Mouse (Mus musculus): Measurements from ENCODE around the gene Slc16a7.

The Slc16a7 gene

DNA sequence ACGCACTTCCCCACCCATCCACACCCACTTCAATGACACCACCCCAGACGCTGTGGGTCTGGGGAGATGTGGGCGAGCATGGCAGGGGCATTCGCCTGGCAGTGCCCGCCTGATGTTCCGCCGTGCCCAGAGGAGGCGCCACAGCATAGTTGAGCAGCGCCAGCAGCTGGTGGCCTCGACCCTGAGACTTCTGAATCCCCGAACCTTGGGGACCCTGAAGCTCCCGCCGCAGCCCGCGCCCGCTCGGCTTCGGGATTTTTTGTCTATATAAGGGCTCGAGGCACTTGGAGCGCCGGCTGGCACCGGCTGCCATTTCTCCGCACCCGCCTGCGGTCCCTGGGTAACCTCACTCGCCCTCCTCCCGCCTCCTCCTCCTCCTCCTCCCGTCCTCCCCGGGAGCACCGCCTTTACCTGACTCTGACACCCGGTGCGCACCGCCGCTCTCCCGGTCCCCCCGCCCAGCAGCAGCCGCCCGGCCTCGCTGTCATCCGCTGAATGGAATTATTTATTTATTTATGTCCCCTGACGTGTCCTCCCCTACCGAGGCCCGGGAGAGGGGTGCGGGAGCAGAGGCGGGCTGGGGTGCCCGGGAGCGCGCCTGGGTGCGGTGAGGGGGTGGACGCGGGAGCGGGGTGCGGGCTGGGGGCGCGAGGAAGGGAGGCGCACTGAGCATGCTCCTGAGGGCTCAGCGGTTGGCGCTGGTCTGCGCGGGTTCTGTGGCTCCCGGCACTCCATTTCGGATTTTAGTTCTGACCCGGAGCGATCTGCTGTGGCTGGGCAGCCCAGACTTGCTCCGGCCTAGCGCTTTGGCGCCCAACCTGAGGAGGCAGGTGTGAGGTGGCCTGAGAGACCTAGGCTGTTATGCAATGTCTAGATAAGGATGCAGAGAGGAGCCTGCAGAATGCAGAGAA is at the start of gene Slc16a7:
Slc16a7 (minus strand) TSS at position 590 of the 911 bp plus-strand sequence.
- DNase-seq (ENCODE audit: low spot score): peak; percentile 67

DNA sequence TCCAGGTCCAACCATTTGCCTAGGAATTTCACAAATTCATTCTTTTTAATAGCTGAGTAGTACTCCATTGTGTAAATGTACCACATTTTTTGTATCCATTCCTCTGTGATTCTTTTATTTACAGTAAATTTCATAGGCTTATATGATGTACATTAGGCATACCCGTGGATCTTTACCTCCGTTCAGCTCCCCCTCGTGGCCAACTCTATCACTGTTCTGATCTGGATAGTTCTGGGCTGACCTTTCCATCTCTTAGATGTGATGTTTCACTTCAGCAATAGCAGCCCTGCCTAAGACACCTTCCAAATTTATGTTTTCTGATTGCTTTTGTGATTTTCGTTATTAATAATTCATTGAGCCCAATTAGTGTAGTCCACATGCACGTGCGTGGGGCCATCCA is 29.5 kb upstream of the Slc16a7 start:
- no peak for DNase-seq (ENCODE audit: low spot score)

DNA sequence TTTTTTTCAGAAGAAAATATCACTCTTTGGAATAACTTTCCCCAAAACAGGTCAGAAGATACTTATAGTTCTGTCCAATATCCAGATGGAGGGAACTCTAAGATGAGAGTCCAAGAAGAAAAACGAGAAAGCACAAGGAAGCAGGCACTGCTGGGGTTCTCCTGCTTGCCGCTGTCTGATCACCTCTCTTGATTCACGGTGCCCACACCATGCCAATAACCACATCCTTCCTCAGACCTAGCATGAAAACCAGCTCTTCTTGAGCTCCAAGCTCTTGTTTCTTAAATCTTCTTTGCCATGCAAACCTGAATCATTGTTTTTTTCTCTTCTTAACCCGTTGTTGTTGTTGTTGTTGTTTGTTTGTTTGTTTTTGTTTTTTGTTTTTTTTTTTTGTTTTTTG is 10.5 kb upstream of the Slc16a7 start:
- DNase-seq (ENCODE audit: low spot score): no peak

DNA sequence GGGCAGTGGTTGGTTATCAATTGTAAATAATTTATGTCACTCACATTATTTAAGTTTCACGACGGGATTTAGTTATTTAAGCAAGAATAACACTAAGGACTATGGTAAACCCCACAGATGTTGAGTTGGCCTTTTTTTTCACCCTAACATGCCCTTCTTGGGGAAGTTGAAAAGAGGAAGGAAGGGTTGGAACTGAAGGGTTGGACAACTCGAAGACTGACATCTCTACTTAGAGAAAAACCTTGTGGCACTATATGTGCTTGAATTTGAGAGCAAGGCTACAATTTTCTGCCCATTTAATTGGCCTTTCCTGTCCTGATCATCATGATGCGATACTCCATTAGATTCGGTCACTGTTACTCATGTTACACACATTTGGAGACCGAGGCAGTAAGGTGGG is 746 bp upstream of the Slc16a7 start:
- no peak for DNase-seq (ENCODE audit: low spot score)

DNA sequence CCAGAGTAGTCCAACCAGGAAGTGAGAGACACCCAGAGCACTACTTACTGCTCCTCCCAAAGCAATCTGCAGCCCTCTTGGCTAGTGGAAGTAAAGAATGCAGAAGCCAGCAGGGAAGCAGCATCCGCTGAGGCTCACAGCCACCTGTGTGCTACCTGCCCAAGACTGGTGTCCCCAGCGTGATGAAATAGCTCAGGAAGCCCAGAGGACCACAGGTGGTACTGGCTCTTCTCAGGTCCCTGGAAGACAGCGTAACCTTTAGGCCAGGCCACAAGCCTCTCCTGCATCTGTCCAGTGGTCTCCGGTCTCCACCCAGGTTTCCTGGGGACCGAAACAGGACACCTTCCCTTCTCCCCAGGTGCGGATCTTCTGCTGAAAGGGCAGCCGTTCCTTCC is 787 bp downstream of the Slc16a7 start:
- no peak for DNase-seq (ENCODE audit: low spot score)

DNA sequence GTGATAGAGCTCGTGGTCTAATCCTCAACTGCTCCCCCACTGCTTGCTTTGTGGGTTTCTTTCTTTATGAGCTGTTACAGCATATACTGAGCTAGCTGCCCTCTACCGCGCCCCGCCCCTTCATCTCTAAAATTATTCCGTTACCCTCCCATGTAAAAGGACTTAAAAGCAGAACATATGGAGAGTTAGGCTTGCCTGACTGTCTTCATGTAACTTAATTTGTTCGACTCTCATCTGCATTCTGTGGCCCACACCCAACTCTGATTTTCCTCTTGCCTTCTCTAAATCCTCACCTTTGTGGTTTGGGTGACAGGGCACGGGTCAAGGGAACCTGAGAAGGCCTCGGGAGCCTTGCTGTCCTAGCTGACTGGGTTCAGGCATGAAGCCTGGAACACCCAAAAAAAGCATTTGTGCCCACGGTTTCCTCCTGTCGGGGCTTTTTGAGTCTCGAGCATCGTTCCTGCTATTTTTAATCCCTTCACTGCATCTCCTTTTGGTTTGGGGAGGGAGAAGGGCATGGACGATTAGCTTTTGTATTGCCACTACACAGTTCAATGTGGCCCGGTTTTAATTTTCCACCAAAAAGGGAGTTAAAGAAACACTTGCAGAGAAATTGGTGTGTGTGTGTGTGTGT is 1.4 kb downstream of the Slc16a7 start:
- no peak for DNase-seq (ENCODE audit: low spot score)

DNA sequence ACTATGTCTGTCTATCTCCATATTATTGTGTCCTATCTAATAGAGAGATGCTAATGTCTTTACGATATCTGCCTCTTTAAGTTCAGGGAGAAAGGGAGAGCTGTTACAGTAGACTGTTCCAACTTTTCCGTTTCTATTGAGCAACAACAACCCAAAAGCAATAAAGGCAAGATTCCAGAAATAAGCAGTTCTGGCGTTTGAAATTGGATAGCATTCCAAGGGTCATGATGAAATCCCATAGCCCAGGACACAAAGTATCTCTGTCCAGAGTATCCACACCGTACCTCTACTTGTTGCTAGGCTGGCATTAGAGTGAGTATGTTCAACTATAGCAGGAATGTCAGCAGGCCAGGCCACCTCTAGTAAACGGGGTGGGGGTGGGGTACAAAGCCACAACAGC is 13.7 kb downstream of the Slc16a7 start:
- no peak for DNase-seq (ENCODE audit: low spot score)

DNA sequence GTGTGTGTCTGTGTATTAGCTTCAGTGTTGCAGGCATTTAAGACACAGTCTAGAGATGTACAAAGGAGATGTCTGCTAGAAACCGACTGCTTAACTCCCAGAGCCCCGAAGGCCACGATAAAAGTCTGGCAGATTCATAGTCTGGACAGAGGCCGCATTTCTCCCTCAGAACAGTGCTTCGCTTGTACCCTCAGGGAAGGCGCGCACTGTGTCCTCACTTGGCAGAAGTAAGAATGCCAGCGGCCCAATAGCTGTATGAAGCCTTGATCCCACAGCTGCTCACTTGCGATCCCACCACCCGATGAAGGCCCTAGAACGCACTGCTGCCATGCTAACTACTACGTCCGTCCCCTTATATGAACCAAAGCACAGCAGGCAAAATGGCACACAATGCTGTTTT is 16.6 kb downstream of the Slc16a7 start:
- no peak for DNase-seq (ENCODE audit: low spot score)

DNA sequence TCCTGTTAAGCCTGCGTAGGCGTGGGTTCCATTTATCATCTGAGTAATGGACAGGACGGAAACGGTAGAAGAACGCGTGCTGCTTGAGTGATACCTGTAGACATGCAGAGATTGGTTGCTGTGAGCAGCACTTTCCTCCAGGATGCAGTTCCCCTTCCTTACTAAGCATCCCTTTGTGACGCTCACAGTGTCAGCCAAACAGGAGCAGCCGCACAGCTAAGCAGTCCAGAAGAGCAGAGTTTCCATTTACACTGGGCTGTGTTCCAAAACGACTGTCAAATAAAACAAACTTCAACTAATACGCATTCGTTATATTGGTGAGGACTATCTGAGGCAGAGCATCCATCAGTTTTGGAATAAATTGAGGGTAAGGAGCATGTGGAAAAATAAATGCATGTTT is 17.8 kb downstream of the Slc16a7 start:
- no peak for DNase-seq (ENCODE audit: low spot score)

DNA sequence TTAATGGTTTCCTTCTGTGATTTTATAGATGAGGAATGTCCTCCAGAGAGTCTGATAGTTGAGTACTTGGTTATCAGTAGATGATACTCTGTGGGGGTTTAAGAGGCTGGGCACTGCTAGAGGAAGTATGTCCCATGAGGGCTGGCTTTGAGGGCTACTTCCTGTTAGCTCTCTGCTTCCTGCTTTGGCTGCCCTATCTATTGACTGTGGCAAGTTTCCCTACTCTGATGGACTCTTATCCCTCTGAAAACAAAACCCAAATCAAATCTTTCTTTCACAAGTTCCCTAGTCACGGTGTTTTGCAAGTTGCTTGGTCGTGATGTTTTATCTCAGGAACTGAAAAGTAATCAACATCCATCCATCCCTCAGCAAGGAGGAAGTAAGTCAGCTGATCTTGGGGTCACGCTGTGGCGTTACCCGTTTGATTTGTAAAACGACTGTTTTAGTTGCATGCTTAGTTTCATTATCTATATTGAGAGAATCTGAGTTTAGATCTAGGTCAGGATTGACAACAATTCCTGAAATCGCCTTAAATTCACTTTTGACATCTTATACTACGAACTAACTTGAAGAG is 19.1 kb downstream of the Slc16a7 start:
- no peak for DNase-seq (ENCODE audit: low spot score)

DNA sequence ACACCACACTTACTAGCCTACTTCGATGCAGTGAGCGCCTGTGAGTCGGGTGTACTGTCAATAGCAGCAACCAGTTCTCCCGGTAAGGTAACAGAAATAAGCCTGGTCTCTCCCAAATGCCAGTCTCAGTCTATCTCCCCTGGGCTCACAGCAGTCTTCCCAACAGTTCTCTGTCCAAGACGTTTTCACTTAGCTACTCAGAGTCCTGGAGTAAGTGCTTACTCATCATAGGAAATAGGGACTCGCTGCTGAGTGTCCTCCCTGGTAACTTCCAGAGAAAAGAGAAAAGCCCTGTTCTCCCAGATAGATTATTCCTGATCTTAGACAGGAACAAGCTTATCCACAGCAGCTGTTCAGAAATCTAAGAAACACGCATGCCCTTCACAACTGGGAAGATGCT is 30.8 kb downstream of the Slc16a7 start:
- DNase-seq (ENCODE audit: low spot score): no peak

DNA sequence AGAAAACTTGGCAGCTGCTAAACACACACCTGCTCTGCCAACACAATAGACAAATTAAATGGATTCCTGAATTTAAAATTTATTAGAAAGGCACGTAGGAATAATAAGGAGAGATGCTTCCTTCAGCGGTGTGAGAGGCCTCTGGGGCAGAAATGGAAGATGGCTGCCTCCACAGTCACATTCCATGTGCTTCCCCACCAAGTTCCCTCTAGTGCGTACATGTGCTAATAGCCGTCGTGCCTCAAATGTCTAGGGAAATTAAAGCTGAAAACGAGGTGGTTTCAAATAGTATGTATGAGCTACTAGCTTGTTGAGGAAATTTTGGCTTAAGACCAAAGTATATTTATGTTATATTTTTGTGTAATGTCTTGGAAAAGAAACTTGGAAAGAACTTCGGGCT is 36.5 kb downstream of the Slc16a7 start:
- no peak for DNase-seq (ENCODE audit: low spot score)

DNA sequence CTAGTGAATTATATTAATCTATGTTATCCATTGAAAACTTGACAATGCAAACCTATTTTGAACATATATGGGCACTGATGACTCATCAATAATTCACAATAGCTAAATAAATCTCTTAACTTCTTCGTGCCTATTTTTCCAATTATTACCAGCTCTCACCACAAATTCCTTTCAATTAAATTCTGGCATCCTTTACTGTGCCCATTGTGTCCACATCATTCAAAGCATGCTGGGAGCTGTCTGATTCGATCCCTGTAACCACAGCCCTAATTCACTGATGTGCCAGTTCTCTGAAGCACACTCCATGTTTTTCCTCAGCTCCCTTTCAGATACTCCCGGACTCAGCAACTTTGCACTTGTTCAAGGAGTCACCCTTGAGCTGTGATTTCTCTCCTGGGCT is 41.1 kb downstream of the Slc16a7 start:
- no peak for DNase-seq (ENCODE audit: low spot score)

DNA sequence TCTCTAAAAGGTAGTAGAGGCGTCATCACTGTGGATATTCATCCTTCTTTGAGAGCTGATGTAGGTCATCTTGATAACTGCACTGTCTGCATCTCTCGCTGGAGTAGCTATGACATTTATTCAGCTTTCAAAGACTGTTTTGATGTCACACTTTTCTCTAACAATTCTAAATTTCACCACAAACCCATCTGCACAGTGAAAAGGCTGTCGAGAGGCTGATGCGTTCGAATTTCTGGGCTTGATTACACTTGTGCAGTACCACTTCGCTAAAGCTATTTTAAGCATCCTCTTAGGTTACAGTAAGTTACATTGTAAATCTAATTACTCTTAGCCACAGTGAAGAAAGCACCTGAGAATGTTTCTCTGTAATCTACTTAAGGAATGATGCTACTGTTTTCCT is 42.1 kb downstream of the Slc16a7 start:
- no peak for DNase-seq (ENCODE audit: low spot score)

DNA sequence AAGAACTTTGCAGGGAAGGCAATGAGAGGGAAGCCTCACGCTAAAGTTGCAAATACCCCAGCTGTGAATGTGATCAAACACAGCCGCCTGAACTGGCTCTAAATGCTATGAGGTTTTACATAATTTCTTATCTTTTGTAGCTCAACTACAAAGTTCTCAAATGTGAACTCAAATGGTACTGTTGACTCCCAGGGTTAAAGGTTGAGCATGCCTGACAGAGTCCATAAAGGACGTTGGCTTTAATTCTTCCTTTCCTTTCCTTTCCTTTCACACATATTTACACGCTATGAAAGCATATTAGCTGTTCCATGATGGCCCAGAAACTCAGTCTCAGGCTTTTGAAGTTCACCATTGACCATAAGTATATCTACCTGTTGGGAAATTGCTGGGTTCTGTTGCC is 42.9 kb downstream of the Slc16a7 start:
- DNase-seq (ENCODE audit: low spot score): no peak

DNA sequence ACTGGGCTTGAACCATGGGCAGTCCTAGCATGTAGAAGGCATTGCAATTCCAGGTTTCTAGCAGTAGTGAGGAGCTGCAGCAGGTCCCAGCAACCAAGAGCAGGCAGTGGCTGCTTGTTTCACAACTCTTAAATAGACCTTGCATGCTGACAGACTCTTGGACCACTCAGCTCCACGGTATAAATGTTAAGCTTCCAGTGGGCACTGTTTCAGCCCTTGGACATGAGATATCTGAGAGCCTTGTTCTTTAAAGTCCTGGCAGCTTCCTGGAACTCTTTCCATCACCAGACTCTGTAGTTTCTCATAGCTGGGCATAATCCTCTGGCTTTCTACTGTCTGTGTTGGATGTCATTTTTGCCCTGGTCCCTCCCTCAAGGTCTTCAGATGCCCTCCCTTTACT is 43.7 kb downstream of the Slc16a7 start:
- no peak for DNase-seq (ENCODE audit: low spot score)

DNA sequence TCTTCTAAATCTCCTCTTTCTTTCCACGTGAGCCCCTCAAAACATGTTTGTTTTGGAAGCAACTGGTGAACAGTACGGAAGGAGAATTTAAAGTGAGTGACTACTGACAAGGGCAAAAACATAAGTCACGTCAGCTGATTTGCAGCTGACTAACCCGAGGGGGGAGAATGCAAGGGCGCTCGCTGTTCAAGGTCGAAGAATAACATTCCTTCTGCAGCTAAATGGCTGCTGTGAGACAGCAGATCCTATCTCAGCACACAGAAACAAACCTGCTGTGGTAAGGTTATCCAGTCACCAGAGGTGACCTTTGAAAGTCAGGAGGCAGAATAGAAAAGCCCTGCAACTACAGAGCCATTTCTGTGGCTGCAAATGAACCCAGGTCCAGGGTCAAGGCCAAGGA is 47.1 kb downstream of the Slc16a7 start:
- DNase-seq (ENCODE audit: low spot score): no peak

DNA sequence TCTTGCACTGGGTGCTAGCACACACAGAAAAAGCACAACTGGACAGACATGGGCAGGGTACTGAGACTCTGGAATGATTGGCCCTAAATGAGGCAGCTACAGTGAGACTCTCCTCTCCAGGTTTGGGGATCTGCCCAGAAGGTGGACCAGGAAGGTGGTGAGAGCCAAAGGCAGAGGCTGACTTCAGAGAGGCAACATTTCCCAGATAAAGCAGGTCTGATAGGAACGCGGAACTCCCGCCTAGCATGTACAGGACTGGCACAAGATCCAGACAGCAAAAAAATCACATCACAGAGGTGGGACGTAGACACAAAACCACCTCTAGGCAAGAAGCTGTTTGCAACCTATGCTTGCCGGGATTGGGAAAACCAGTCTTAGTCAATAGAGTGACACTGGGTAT is 55.5 kb downstream of the Slc16a7 start:
- DNase-seq (ENCODE audit: low spot score): no peak

DNA sequence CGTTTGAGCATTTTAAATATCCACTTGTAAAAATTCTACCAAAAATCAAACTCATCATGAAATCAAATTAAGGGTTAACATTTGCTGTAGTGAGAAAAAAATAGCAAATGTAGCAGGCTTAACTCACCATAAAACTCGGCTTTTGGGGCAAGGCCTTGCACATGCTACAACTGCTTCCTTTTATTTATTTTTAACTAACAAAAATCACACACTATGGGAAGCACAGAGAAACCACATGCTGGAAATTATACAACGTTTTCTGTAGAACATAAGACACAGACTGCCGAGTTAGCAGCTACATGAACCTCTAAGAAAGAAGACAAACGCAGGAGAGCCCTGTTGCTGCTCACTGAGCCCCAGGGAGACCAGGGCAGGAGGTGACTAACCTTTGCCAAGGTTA is 57.9 kb downstream of the Slc16a7 start:
- DNase-seq (ENCODE audit: low spot score): no peak

DNA sequence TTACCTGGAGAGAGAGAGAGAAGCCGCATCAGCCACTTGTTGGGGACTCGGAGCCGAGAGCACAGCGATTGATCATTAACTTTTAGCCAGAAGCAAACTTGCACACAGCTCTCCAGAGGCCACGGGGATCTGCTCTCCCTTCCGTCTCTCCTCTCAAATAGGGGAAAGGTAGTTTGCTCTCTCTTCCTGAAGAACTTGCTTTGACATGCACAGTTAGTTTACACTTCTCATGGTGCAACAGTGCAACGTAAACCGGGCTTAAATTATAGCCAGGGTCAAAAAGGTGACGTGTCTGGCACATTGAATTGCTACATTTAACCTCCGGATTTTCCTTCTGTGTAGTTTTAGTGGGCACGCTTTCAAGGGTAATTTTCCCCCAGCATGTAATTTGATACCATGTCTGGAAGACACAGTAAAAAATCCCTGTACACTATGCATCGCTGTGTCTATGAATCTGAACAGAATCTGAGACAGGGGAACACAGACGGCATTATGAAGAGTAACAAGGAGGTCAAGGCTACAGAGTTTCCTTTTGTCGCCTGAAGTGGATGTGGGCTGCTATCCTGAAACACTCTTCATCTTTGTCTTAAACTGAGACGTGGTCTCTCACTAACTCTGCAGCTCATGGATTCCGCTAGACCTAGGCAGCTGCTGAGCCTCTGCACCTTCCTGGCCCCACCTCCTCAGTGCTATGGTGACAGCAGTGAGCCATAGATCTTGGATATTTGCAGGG is 60.8 kb downstream of the Slc16a7 start:
- no peak for DNase-seq (ENCODE audit: low spot score)

DNA sequence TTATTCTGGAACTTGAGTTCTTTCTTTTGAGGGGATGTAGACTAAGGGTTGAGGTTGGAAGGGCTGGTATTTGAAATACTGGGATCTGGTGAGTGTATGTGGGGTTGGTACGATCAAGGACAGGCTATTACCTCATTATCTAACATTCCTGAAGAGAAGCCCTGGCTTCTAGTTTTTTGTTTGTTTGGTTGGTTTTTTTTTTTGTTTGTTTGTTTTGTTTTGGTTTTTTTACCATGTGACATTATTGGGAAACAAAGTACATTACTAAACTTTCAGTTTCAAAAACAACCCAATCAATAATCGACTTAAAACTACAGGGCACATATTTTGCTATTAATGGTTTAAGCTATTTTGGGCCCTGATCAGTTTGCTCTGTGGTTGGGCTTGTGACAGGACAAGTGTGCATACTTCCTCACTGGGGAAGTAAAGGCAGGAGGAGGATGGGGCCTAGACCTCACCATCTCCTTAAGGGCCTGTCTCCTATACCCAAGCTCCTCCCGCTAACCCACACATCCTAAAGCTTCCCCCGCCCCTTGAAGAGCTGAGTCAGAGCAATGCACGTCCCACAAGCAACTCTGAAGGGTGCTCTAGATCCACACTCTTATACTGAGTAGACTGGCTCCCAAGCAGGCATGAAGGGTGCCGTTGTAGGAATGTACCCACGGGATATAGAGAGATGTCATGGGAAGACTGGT is 64.2 kb downstream of the Slc16a7 start:
- no peak for DNase-seq (ENCODE audit: low spot score)

All from testis, postnatal 14 days (tissue).